Mouse (Mus musculus) erythroblast, embryonic 14.5 days (primary cell): Measurements from ENCODE around the gene Hvcn1. TPM values are rescaled to one million over a fixed set of nuclear protein-coding genes. Genes with fewer than 3 reads are reported as not detected.

Experiments used
- H3K27me3 ChIP-seq: 2 replicates; pipeline ENCODE4 v1.6.1; 2012; ENCODE audit warnings: inconsistent platforms; ENCODE audit not compliant: control insufficient read depth
- H3K36me3 ChIP-seq: 2 replicates; pipeline ENCODE4 v1.6.1; 2012; ENCODE audit warnings: mild to moderate bottlenecking, inconsistent platforms; ENCODE audit not compliant: control insufficient read depth
- H3K4me1 ChIP-seq: 2 replicates; pipeline ENCODE4 v1.6.1; 2012; ENCODE audit warnings: inconsistent platforms; ENCODE audit not compliant: control insufficient read depth
- H3K4me3 ChIP-seq: replicated peaks from 2 replicates; pipeline ENCODE3; 2012; ENCODE audit warnings: moderate library complexity, mild to moderate bottlenecking, inconsistent platforms
- H3K9me3 ChIP-seq: 2 replicates; pipeline ENCODE4 v1.6.1; 2012; ENCODE audit warnings: low read length, inconsistent platforms, mixed read lengths; ENCODE audit not compliant: control insufficient read depth
- GATA1 ChIP-seq: IDR thresholded peaks from 2 replicates; pipeline ENCODE4 v1.6.1; 2012; ENCODE audit warnings: low read length, inconsistent platforms, mixed read lengths
- TAL1 ChIP-seq: IDR thresholded peaks from 3 replicates; pipeline ENCODE4 v1.6.1; 2012; ENCODE audit warnings: low read length, inconsistent platforms, mixed read lengths
- polyA plus RNA-seq: library from polyadenylated mRNA; stranded (reverse); fragments of >175 nt; gene quantifications from 2 replicates; pipeline ENCODE4 v1.2.3, GENCODE M21; 2012

The Hvcn1 gene
- polyA plus RNA-seq, 1 experiment: 0.06 TPM

GRCm38 (mm10) chr5:122240521-122240920 lies 33.9 kb downstream of the Hvcn1 start:
- H3K4me1 ChIP-seq: no peaks in the 10 kb centered on the region
- H3K9me3 ChIP-seq: no peaks in the 10 kb centered on the region
- H3K27me3 ChIP-seq: peaks cover 2% of the 10 kb centered on the region; the same call in 1 of the 2 replicates
- TF ChIP-seq TAL1 (no peak), GATA1 (no peak)
- H3K36me3 ChIP-seq: no peaks in the 10 kb centered on the region
- H3K4me3 ChIP-seq: no peak overlapping the region

GRCm38 (mm10) chr5:122240989-122241388 lies 34.4 kb downstream of the Hvcn1 start:
- Histone ChIP-seq H3K27me3 (no peaks in the 10 kb centered on the region), H3K4me1 (no peaks in the 10 kb centered on the region), H3K4me3 (no peak overlapping the region), H3K36me3 (no peaks in the 10 kb centered on the region), H3K9me3 (no peaks in the 10 kb centered on the region)
- TF ChIP-seq GATA1 (no peak), TAL1 (no peak)

- no peaks in the 10 kb centered on the region for H3K9me3 ChIP-seq
- no peaks in the 10 kb centered on the region for H3K27me3 ChIP-seq
- H3K4me3 ChIP-seq: no peak overlapping the region
- H3K36me3 ChIP-seq: no peaks in the 10 kb centered on the region; the same call in 1 of the 2 replicates
- H3K4me1 ChIP-seq: no peaks in the 10 kb centered on the region
- no peak for TF ChIP-seq GATA1
- TF ChIP-seq TAL1: no peak
These were observed 36.0 kb downstream of the Hvcn1 start for GRCm38 (mm10) chr5:122242521-122243123.

- Histone ChIP-seq H3K36me3 (peaks cover 3% of the 10 kb centered on the region; the same call in 1 of the 2 replicates), H3K9me3 (no peaks in the 10 kb centered on the region), H3K27me3 (no peaks in the 10 kb centered on the region), H3K4me3 (no peak overlapping the region), H3K4me1 (no peaks in the 10 kb centered on the region)
- TF ChIP-seq GATA1 (no peak), TAL1 (no peak)
These were observed 37.3 kb downstream of the Hvcn1 start for GRCm38 (mm10) chr5:122243781-122244523.

- no peak overlapping the region for H3K4me3 ChIP-seq
- TF ChIP-seq GATA1 (no peak), TAL1 (no peak)
- peaks cover 3% of the 10 kb centered on the region; the same call in 1 of the 2 replicates for H3K36me3 ChIP-seq
- no peaks in the 10 kb centered on the region for H3K4me1 ChIP-seq
- H3K27me3 ChIP-seq: no peaks in the 10 kb centered on the region
- H3K9me3 ChIP-seq: no peaks in the 10 kb centered on the region
These were observed 38.6 kb downstream of the Hvcn1 start for GRCm38 (mm10) chr5:122245186-122245585.

GRCm38 (mm10) chr5:122246547-122247167 lies 40.1 kb downstream of the Hvcn1 start:
- H3K9me3 ChIP-seq: no peaks in the 10 kb centered on the region
- peaks cover 3% of the 10 kb centered on the region; the same call in 1 of the 2 replicates for H3K36me3 ChIP-seq
- H3K4me1 ChIP-seq: no peaks in the 10 kb centered on the region
- H3K4me3 ChIP-seq: no peak overlapping the region
- TF ChIP-seq GATA1 (no peak), TAL1 (no peak)
- no peaks in the 10 kb centered on the region for H3K27me3 ChIP-seq

GRCm38 (mm10) chr5:122247529-122247928 lies 40.9 kb downstream of the Hvcn1 start:
- Histone ChIP-seq H3K4me3 (no peak overlapping the region), H3K36me3 (peaks cover 3% of the 10 kb centered on the region; the same call in 1 of the 2 replicates), H3K4me1 (no peaks in the 10 kb centered on the region), H3K9me3 (no peaks in the 10 kb centered on the region), H3K27me3 (no peaks in the 10 kb centered on the region)
- TF ChIP-seq TAL1 (no peak), GATA1 (no peak)

- Histone ChIP-seq H3K9me3 (no peaks in the 10 kb centered on the region), H3K27me3 (no peaks in the 10 kb centered on the region), H3K4me1 (no peaks in the 10 kb centered on the region), H3K4me3 (no peak overlapping the region), H3K36me3 (peaks cover 3% of the 10 kb centered on the region; the same call in 1 of the 2 replicates)
- no peak for TF ChIP-seq TAL1
- TF ChIP-seq GATA1: no peak
These were observed 41.3 kb downstream of the Hvcn1 start for GRCm38 (mm10) chr5:122247934-122248333.

- Histone ChIP-seq H3K4me1 (no peaks in the 10 kb centered on the region), H3K4me3 (no peak overlapping the region), H3K9me3 (no peaks in the 10 kb centered on the region), H3K36me3 (peaks cover 4% of the 10 kb centered on the region), H3K27me3 (no peaks in the 10 kb centered on the region)
- TF ChIP-seq GATA1 (no peak), TAL1 (no peak)
These were observed 42.7 kb downstream of the Hvcn1 start for GRCm38 (mm10) chr5:122249281-122249680.
